Mouse (Mus musculus) spleen, postnatal 36 days (tissue): ENCODE data around the gene Adam15.

Experiments used
- DNase-seq, 2 experiments: peaks; one replicate each; pipeline ENCODE4 v3.0.0; 2022; ENCODE audit warnings: low spot score in 2 of 2, mixed read lengths in 1 of 2

The Adam15 gene

GRCm38 (mm10) chr3:89384331-89385076, 34.7 kb upstream of the Adam15 start:
- DNase-seq: no peak

DNA sequence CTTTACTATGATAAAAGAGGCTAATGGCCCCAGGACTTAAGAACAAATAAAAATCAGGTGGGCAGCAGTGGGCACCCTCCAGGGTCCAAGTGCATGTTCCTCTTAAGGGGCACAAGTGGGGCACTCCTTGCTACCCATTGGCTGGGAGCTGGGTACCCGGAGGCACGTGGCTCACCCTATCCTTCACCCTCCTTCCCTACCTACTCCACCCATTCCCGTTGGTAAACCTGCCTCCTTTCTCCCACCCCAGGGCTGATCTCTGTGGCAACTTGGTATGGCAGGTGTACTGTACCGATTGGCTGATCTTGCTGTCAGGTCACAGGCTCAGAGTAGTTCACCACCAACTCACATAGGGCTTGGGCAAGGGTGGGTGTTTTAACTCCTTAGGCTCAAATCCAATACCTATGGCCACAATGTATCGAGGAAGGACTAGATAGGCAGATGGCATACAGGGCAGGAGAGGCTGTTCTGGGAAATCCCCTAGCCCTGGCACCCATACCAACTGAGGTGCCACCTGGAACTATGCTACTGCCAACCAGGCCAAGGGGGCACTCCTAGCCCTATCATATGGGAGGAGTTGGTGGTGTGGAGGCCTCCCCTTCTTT, 34.0 kb upstream of the Adam15 start:
- no peak for DNase-seq

GRCm38 (mm10) chr3:89382950-89383349, 33.2 kb upstream of the Adam15 start:
- DNase-seq: no peak

DNA sequence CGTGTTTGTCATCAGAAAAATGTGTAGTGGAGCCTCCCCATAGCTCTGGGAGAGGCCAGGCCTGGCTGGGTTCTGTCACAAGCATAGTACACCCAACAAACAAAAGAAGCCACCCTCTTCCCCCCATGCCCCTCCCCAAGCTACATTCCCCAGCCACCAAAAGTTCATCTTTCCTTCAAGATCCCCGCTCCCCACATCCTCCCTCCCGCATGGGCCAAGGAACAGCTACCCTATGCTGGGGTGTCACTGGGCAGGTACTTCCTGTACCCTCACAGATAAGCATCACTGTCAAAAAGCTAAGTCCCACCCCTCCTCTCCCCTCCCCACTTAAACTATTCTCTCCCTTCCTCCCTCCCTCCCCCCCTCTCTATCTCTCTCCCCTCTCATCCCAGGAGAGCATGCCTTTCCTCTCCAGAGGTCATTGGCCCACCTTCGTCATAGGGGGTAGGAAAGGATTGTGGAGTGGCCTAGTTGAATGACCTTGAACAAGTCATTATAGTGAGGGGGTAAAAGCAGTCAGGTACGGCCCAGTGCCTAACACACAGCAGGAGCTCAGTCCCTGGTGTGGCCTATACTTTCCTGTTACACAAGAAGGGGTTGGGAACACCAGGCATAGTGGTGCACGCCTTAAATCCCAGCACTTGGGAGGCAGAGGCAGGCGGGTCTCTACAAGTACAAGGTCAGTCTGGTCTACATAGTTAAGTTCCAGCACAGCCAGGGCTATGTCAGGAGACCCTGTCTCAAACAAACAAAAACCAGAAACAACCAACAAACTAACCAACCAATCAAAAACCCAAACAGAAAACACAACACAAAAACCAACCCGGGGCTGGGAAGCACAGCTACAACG, 32.5 kb upstream of the Adam15 start:
- no peak for DNase-seq

DNA sequence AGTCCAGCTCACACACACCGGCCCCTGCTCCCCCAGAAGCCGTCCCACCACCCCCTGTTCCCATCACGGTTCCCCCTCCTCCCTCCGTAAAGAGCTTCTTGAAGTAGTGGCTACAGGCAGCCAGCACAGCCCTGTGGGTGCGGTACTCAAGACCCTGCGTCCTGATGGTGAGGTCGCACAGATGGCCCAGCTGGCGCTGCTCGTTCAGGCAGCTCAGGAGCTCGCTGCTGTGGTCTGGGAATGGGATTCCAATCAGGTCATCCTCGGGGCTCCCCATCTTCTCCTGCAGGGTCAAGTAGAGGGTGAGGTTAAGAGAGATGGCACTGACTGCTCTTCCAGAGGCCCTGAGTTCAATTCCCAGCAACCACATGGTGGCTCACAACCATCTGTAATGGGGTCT, 31.4 kb upstream of the Adam15 start:
- DNase-seq: no peak

DNA sequence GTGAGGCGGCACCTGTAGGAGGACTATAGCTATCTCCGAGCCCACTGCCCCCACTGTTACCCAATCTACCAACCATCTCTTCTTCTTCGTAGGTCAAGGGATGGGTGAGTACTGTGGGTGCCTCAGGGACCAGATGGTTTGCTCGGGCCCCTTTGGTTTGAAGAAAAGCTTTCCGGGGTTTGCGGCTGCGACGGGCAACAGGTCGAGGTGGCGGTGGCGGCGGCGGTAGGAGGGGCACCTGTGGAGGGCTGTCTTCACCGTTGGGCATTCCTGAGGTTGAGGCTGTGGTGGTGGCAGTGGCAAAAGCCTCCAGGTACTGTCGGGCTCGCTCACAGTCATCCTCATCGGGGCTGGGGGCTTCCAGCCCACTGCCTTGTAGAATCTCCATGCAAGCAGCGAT, 30.9 kb upstream of the Adam15 start:
- DNase-seq: no peak

DNA sequence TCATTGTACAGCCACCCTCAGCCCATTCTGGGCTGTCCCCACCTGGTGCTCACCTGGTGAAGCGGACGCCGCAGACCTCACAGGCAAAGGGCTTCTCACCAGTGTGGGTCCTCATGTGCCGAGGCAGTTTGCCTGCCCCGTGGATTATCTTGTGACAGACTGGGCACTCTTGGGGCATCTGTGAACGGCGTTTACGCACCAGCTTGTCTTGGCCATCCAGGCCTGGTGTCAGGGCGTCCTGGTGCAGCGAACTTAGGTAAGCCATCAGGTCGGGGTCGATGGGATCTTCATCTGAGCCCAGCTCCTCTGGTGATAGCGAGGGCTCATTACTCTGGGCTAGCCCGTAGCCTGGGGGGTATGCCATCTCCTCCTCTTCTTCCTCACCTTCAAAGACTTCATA, 30.5 kb upstream of the Adam15 start:
- no peak for DNase-seq

DNA sequence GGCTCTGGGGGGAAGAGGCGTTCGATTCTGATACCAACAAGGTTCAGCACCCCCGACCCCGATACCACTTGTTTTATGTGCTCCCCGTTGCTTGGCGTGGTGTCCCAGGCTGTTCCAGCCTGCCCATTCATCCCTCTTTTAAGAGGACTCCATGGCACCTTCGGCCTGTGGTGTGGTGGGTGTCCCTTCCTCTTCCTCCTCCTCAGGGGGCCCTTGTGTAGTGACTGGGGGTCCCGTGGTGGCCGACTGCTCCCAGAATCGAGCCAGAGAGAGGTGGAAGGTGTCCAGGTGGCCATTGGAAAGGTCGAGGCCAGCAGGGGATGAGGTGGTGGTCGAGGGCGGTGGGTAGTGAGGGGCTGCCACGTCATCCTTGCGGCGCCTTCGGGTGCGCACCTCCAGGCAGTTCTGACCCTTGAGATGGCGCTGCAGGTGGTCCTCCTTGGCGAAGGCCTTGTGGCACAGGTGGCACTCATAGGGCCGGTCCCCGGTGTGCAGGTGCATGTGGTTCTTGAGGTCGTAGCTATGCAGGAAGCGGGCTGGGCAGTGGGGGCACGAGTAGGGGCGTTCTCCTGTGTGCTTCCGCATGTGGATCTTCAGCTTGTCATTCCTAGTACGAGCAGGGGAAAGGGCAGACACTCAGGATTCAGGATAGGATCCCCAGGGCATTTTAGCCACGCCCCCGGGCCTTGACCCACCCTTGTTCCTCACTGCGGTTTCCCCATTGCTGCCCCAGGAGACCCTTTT, 29.8 kb upstream of the Adam15 start:
- peak; percentile 54 to 57 for DNase-seq

- DNase-seq: peak; percentile 64 to 73
These were observed 28.7 kb upstream of the Adam15 start for GRCm38 (mm10) chr3:89378394-89379067.

- no peak for DNase-seq
These were observed 28.0 kb upstream of the Adam15 start for GRCm38 (mm10) chr3:89377831-89378230.

DNA sequence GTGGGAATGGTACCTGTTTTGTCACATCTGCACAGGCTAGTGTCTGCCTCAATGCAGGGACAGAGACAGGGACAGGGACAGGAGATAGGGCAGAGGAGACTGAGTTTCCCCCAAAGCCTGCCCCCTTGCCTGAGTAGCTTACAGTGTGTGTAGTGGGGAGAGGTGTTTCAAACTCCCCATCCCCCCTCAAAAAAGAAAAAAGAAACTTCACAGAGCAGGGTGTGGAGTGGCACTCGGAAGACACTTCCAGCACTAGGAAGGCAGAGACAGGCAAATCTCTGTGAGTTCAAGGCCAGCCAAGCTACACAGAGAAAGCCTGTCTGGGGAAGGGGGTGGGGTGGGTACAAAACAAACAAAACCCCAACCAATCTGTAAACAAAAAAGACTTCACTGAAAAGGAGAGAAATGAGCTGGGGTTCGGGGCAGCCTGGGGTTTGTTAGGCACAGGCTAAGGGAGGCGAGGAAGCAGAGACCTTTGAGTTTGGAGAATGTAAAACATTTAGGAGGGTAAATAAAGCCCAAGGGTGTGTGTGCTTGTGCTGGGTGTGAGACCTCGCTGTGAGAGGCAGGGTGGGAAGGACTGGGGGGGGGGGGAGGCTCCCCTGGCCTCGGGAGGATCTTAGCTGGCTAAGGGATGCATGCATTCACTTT, 23.9 kb upstream of the Adam15 start:
- DNase-seq: no peak

- no peak for DNase-seq
These were observed 17.5 kb upstream of the Adam15 start for GRCm38 (mm10) chr3:89367338-89367737.

DNA sequence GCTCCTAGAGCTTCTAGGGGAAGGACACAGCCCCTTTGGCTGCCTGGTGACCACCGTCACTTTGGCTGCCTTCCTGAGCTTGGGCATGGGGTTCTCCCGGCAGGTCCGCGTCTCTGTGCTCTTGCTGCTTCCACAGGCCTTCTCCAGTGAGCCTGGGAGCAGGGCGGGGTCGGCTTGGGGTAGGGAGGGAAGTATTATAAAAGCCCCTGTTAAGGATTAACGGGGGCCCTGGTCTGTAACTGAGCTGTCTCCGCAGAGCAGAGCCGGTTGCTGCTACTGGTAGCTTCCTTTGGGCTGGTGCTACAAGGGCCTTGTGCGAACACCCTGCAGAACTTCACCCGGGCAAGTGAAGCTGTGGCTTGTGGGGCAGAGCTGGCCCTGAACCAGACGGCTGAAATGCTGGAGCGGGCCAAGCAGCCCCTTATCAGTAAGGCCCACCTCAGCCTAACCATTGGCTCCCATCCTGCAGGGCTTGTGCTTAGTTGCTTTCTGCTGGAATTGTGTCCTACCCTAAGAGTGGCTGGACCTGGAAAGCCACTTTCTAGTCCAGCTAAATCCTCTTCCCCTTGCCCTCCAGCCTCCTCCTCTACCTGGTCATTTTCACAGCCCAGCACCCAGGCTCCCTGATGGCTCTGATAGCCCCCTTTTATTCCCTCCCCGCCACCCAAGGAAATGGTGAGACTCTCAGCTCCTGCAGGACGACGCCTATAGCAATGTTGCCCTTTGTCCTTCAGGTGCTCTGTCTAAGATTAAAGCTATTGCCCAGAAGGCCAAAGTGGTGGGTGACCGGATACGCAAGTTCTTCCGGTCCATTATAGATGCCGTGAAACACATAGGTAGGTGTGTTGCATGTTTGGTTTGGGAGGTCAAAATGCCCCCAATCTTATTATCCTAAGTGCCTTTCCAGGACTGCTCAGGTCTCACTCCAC, 16.0 kb upstream of the Adam15 start:
- DNase-seq: no peak

DNA sequence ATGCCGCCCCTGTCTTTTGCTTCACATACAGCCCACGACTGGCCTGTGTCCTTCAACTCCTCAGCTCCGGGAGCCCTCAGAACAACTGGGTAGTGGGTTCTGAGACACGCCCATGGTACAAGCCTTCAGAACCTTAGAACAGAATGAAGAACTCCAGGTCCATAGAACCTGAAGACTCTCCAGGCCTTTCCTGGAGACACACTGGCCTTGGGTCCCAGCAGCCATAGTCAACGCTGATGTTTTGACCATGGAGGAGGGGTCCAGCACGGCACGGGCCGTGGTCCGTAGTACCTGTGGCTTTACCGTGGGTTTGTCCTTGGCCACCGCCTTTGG, 15.3 kb upstream of the Adam15 start, which contains the start of gene Dcst1:
Gene Dcst1, minus strand, starts transcription at position 101 of the 333 bp plus-strand sequence.
- no peak for DNase-seq

DNA sequence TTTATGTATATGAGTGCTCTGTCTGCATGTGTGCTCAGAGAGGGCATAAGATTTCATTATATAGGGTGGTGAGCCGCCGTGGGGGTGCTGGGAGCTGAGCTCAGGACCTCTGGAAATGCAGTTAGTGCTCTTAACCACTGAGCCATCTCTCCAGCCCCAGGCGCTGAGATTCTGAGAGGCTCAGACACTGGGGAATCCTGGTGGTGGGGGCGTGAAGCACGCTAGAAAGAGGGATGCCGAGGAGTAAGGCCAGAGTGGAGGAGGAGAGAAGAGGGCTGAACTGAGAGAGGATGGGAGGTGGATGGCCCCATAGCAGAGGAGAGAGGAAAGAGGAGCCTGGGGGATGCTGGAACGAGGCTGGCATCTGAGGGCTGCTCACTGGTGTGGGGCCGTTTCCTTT, 14.8 kb upstream of the Adam15 start:
- DNase-seq: no peak

DNA sequence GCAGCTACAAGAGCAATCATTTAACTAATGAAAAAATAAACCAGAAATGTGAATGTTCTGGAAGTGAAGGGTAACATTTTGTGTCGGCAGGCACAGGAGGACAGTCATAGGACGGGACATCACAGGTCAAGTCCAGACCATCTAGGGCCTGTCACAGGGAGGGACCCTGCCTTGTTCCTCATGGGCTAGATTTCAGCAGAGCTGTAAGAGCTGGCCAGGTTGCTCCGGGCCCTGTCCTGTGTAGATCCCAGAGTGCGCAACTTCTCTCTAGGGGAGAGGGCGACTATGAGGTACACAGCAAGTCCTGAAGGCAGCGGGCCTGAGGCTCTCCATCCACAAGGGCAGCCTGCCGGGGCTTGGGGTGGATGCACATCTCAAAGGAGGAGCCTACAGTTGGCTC, 11.9 kb upstream of the Adam15 start, which contains the start of gene Dcst2:
Gene Dcst2, plus strand, starts transcription at position 301 of the 400 bp plus-strand sequence.
- no peak for DNase-seq

DNA sequence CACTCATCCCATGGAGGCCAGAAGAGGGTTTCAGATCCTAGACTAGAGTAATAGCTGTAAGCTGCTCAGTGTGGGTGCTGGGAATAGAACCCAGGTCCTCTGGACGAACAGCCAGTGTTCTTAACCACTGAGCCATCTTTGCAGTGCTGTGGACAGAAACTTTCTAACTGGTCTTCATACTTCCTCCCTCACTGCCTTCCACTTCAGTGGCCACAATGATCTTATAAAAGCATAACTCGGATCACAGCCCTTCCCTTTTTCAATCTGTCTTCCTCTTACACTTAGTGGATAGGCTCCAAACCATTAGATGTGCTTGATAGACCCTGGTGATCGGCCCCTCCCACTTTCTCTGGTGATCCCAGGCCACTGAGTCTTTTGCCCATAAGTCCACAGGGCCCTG, 10.4 kb upstream of the Adam15 start:
- no peak for DNase-seq

- DNase-seq: no peak
These were observed 9.8 kb upstream of the Adam15 start for GRCm38 (mm10) chr3:89359630-89360029.

- no peak for DNase-seq
These were observed 6.2 kb upstream of the Adam15 start for GRCm38 (mm10) chr3:89356029-89356428.

- DNase-seq: no peak
These were observed 5.7 kb upstream of the Adam15 start for GRCm38 (mm10) chr3:89355512-89355902.
